Mouse (Mus musculus): ENCODE data around the gene Fkbpl.

GRCm38 (mm10) chr17:34630761-34631301, 13.7 kb upstream of the Fkbpl start:
- TF ChIP-seq CTCF (IDR thresholded peaks at IDR 0.05; ENCODE audit: borderline replicate concordance, insufficient read depth, low read depth, low read length): no peak
- no peak for TF ChIP-seq POLR2A (IDR thresholded peaks at IDR 0.05; ENCODE audit: borderline replicate concordance, insufficient read depth, low read length)
